Mouse (Mus musculus): ENCODE measurements around the gene Msi2. TPM values are rescaled to one million over a fixed set of nuclear protein-coding genes. Genes with fewer than 3 reads are reported as not detected.

The Msi2 gene
- 100 to 1,000 TPM; 116 to 123 TPM for total RNA-seq (2021)

DNA sequence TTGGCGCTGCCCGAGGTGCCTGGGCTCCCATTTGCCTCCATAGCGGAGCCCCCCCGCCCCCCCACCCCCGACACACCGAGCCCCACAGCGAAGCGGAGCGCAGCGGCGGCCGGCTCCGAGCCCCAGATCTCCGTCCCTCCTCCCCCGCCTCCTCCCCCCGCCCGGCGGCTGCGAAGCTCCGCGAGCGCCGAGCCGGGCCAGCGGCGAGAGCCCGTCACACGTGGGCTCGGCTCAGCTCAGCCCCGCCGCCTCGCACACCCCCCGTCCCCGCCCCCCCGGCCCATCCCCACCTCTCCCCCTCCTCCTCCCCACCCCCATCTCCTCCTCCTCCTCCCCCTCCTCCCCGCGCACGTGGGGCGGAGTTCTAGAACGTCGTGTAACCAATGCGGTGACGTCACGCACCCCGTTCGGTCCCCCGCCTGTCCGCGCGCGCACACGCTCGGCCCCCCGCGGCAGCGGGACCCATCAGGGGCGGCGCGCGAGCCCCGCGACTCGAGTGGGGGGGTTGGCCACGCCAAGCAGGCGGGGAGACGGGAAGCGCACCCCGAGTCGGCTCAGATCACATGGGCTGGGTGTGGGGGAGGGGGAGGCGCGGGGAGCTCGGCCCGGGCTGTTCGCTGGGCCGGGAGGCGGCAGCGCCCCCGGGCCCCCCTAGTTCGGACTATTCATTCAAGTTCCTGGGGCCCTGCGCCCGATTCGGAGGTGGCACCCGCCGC, at the start of gene Msi2:
Gene Msi2, minus strand, starts transcription at position 464 of the 716 bp plus-strand sequence.
- intact Hi-C loops (cut with DNase I) = loop anchor here (5.0 kb wide), 3 partner anchors 76 to 166 kb away; no protein-coding TSS in a partner anchor
- peak; percentile 82 to 89 for DNase-seq (ENCODE audit: low spot score in 2 of 2)

GRCm38 (mm10) chr11:88765635-88766034, 47.3 kb upstream of the Msi2 start:
- intact Hi-C loops (cut with DNase I) = no loop called here
- DNase-seq (ENCODE audit: low spot score in 2 of 2) = no peak

- intact Hi-C loops (cut with DNase I) = no loop called here
Measured at GRCm38 (mm10) chr11:88763371-88763770, 45.1 kb upstream of the Msi2 start.

DNA sequence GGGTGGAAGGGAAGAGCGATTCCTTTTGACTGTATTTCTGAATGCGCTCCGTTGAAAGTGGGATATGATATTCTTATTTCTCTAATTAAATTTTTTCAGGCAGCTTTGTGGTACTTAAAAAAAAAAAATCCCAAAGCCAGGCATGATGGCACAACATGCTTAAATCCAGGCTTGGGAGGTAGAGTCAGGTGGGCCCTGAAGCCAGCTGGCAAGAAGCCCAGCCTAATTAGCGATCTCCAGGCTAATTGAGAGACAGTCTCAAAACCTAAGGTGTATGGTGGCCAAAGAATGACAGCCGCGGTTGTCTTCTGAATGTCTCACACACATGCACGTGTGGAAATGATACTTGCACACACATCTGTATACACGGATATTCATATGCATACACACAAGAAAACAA, 41.2 kb upstream of the Msi2 start:
- intact Hi-C loops (cut with DNase I) = no loop called here
- no peak for DNase-seq (ENCODE audit: low spot score in 2 of 2)

More at GRCm38 (mm10) chr11:88763371-88763770, 45.1 kb upstream of the Msi2 start:
- no peak for DNase-seq (ENCODE audit: low spot score in 2 of 2)

GRCm38 (mm10) chr11:88758402-88758801, 40.1 kb upstream of the Msi2 start:
- no peak for DNase-seq (ENCODE audit: low spot score in 2 of 2)
- intact Hi-C loops (cut with DNase I) = no loop called here

DNA sequence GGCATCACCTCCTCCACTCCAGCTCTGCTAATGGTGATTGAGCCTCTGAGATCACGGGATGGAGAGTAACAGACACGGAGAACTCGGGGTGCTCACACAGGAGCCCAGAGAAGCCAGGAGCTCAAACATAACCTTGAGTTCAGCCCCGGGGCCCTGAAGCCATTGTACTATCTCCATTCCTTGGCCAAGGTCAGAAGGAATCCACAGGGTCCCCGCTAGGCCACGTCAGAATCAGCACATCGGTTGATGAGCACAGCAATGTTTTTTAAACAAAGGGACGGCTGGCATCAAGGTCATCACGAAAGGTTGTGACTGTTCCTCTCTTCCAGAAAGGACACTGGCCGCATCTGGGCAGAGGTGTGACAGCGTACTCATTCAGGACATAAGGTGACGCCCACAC, 27.0 kb upstream of the Msi2 start:
- intact Hi-C loops (cut with DNase I) = no loop called here
- DNase-seq (ENCODE audit: low spot score in 2 of 2) = no peak

DNA sequence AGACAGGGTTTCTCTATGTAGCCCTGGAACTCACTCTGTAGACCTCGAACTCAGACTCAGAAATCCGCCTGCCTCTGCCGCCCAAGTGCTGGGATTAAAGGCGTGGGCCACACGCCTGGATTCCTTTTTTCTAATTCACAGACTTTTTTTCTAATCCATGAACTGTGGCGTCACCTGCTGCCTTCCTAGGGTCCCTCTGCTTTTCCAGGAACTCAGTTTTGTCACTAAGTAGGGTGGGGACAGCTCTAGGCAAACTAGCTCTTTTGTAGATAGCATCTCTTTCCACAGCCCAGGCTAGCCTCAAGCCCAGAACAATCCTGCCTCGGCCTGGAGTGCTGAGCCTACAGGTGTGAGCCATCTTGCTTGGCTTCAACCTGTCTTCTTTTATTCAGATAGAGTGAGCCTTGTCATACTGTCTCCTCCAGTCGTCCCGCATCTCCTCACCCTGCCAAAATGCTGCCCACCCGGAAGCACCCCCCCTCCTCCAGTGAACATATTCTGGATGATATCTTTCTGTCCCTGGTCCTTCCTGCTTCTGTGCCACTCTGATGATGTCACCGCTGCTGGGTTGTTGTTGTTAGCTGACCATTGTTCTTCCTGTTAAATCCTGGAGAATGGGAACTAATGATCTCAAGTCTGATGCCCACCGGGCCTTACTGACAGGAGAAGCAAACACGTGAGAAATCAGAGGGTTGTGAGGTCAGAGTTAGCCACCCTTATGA, 21.4 kb upstream of the Msi2 start:
- intact Hi-C loops (cut with DNase I) = no loop called here
- no peak for DNase-seq (ENCODE audit: low spot score in 2 of 2)

DNA sequence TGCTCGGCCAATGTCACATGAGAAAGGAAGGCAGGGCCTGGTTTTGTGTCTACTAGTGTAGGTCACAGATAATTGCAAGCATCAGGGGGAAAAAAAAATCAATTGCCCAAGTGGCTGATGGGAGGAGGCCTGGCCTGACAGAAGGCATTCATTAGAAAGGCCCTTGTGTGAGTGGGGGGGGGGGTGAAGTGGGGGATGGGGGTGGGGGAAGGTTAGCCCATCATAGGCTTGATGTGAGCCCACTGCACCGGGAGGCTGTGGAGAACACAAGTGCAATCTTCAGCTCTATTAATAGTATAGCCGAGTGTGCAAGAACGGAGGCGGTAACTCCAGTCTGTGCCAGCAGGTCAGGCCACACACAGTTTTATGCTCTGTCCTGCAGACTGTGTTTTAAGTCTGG, 11.1 kb upstream of the Msi2 start:
- no peak for DNase-seq (ENCODE audit: low spot score in 2 of 2)
- intact Hi-C loops (cut with DNase I) = loop anchor here (2.0 to 5.0 kb wide), 2 partner anchors 93 to 477 kb away; no protein-coding TSS in a partner anchor

- intact Hi-C loops (cut with DNase I) = loop anchor here (2.0 to 5.0 kb wide), 2 partner anchors 94 to 476 kb away; no protein-coding TSS in a partner anchor
- DNase-seq (ENCODE audit: low spot score in 2 of 2) = peak; percentile 62 to 70
Measured at GRCm38 (mm10) chr11:88728508-88728890, 10.2 kb upstream of the Msi2 start.

DNA sequence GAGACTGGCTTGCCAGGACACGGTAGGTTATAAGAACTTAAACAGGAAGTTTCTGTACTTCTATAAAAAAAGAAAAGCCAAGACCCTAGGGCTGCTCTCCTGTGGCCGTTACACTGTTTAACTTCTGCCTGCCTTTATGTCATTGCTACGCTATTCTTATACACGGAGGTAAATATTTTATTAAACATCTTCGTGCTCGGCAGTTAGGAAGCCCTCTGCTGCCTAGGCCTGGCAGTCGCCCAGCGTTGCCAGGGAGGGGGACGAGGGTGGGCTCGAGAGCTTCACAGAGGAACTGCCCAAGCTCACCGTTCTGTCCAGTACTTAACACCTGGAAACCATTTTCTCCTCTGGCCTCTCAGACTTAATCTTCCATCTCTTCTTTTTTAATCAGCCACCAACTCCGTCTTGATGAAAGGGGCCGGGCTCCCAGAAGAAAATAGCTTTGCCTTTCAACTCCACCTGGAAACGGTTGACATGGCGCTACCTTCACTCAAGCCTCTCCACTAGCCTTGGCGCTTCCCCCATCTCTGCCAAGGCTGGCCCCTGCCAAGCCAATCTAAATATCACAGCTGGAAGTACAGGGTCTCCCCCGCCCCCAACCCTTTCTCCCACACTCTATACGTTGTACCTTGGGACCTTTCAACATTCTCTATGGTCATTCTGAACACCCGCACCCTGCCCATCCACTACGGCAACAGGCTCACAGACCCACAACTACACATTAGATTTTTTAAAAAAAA, 9.6 kb upstream of the Msi2 start:
- DNase-seq (ENCODE audit: low spot score in 2 of 2) = no peak
- intact Hi-C loops (cut with DNase I) = loop anchor here (2.0 to 5.0 kb wide), 2 partner anchors 94 to 475 kb away; no protein-coding TSS in a partner anchor

- intact Hi-C loops (cut with DNase I) = no loop called here
- DNase-seq (ENCODE audit: low spot score in 2 of 2) = peak in 1 of 2 experiments; percentile 7
Measured at GRCm38 (mm10) chr11:88721144-88721636, 2.9 kb upstream of the Msi2 start.

DNA sequence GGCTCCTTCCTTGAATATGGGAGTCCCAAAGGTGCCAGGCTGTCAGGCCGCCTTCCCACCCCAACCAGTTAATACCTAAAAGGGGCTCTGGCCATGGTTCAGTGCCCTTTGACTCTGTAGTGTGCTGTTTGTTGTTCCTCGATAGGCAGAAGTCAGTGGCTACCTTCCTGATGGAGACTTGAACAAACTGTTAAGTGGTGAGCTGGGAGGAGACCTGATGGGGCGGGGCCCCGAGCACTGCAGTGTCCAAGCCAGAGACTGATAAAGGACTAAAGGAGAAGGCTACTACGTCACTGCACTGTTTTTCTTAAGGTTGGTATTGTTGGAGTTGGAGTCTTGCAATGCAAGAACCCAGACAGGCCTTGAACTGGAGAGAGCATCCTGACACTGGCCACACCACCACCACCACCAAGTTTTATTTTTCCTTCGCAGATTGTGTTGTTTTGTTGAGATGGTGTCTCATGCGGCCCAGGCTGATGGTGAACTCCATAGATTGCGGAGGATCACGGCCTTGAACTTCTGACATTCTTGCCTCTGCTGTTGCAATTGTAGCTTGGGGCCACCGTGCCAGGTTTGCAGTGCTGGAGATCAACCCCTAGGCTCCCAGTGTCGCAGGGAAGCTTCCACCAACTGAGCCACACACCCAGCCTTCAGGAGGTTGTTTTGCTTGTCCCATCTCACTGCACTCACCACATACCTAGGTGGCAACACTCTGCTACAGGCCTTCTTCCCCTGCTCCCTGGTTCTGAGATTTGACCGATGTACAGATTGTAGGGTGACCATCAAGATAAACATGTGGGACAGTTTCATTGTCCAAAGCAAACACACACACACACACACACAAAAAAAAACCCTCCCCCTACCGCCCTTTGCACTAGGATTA, 2.2 kb upstream of the Msi2 start:
- intact Hi-C loops (cut with DNase I) = no loop called here
- DNase-seq (ENCODE audit: low spot score in 2 of 2) = no peak

GRCm38 (mm10) chr11:88719601-88720000, 1.3 kb upstream of the Msi2 start:
- intact Hi-C loops (cut with DNase I) = loop anchor here (5.0 kb wide), 3 partner anchors 77 to 167 kb away; no protein-coding TSS in a partner anchor
- DNase-seq (ENCODE audit: low spot score in 2 of 2) = no peak

GRCm38 (mm10) chr11:88718766-88719595, 668 bp upstream of the Msi2 start:
- intact Hi-C loops (cut with DNase I) = loop anchor here (5.0 kb wide), 3 partner anchors 77 to 167 kb away; no protein-coding TSS in a partner anchor
- DNase-seq (ENCODE audit: low spot score in 2 of 2) = no peak

GRCm38 (mm10) chr11:88717644-88718049, 666 bp downstream of the Msi2 start:
- intact Hi-C loops (cut with DNase I) = loop anchor here (1.0 to 5.0 kb wide), 4 partner anchors 75 to 730 kb away; partner anchors contain the start of gene Dynll2
- DNase-seq (ENCODE audit: low spot score in 2 of 2) = no peak

GRCm38 (mm10) chr11:88717016-88717643, 1.2 kb downstream of the Msi2 start:
- intact Hi-C loops (cut with DNase I) = loop anchor here (1.0 to 5.0 kb wide), 4 partner anchors 75 to 730 kb away; partner anchors contain the start of gene Dynll2
- no peak for DNase-seq (ENCODE audit: low spot score in 2 of 2)
